Mouse (Mus musculus) liver, adult 2 months (tissue): ENCODE measurements at regions not wholly inside any gene's neighbourhood (a gene's known extent, or its start where the extent isn't known, plus 50 kb on each side); places are given as distances from the start of the nearest gene placed in this dataset.

Experiments
- CTCF ChIP-seq: fragments of 200-500 bp; IDR thresholded peaks from 2 replicates; pipeline ENCODE4 v1.5.1; 2011; ENCODE audit warnings: low read depth, low read length, control low read depth
- POLR2A ChIP-seq: fragments of 200-500 bp; IDR thresholded peaks from 2 replicates; pipeline ENCODE4 v1.6.1; 2011; ENCODE audit warnings: low read length, control low read depth; ENCODE audit not compliant: insufficient read depth; ENCODE audit errors: extremely low read depth

GRCm38 (mm10) chr3:56357035-56357701 lies 173.7 kb upstream of the Nbea start:
- TF ChIP-seq CTCF: no peak
- TF ChIP-seq POLR2A: no peak
